Mouse (Mus musculus) frontal cortex, adult (tissue): ENCODE results near the gene Nudt9.
A peak's percentile ranks its signal among the peaks of the same experiment; 100 is the strongest.

Experiments used
- ATAC-seq: cut with Nextera tagmentation; 2 replicates; pipeline ENCODE4 v1.9.2; 2017; ENCODE audit warnings: mild to moderate bottlenecking, moderate library complexity, mixed read lengths; ENCODE audit not compliant: low TSS enrichment

Gene Nudt9

GRCm38 (mm10) chr5:104036686-104037085 is 9.4 kb upstream of the Nudt9 start:
- no peak for ATAC-seq

- ATAC-seq = peak; percentile 90
Observed at GRCm38 (mm10) chr5:104039154-104039932, 6.8 kb upstream of the Nudt9 start.

GRCm38 (mm10) chr5:104042906-104043305 is 3.2 kb upstream of the Nudt9 start:
- ATAC-seq = no peak

- no peak for ATAC-seq
Observed at GRCm38 (mm10) chr5:104043704-104044103, 2.4 kb upstream of the Nudt9 start.

- peak; percentile 8 for ATAC-seq
Observed at GRCm38 (mm10) chr5:104047200-104048105, 1.3 kb downstream of the Nudt9 start.

GRCm38 (mm10) chr5:104048139-104048538 is 2.0 kb downstream of the Nudt9 start:
- no peak for ATAC-seq

- no peak for ATAC-seq
Observed at GRCm38 (mm10) chr5:104052956-104053355, 6.8 kb downstream of the Nudt9 start.

- ATAC-seq = no peak
Observed at GRCm38 (mm10) chr5:104054938-104055337, 8.8 kb downstream of the Nudt9 start.

- ATAC-seq = no peak
Observed at GRCm38 (mm10) chr5:104055816-104056215, 9.7 kb downstream of the Nudt9 start.

GRCm38 (mm10) chr5:104056295-104056694 is 10.2 kb downstream of the Nudt9 start:
- ATAC-seq = no peak

- no peak for ATAC-seq
Observed at GRCm38 (mm10) chr5:104058021-104058420, 11.9 kb downstream of the Nudt9 start.

GRCm38 (mm10) chr5:104059628-104060027 is 13.5 kb downstream of the Nudt9 start:
- ATAC-seq = no peak

- 0 out of 2 replicates have a peak, but pooled peaks have one; percentile 14 for ATAC-seq
Observed at GRCm38 (mm10) chr5:104060429-104060828, 14.3 kb downstream of the Nudt9 start.

- ATAC-seq = peak; percentile 55; the same call in 1 of the 2 replicates
Observed at GRCm38 (mm10) chr5:104061936-104062772, 16.0 kb downstream of the Nudt9 start.

GRCm38 (mm10) chr5:104062773-104063551 is 16.9 kb downstream of the Nudt9 start:
- ATAC-seq = no peak

GRCm38 (mm10) chr5:104068751-104069150 is 22.6 kb downstream of the Nudt9 start:
- ATAC-seq = peak; percentile 94

GRCm38 (mm10) chr5:104071048-104071447 is 24.9 kb downstream of the Nudt9 start:
- ATAC-seq = no peak

- ATAC-seq = 0 out of 2 replicates have a peak, but pooled peaks have one; percentile 7
Observed at GRCm38 (mm10) chr5:104072272-104072886, 26.3 kb downstream of the Nudt9 start.

GRCm38 (mm10) chr5:104073602-104074001 is 27.5 kb downstream of the Nudt9 start:
- no peak for ATAC-seq

GRCm38 (mm10) chr5:104074388-104074787 is 28.3 kb downstream of the Nudt9 start:
- peak; percentile 73 for ATAC-seq
